Mouse (Mus musculus): ENCODE measurements at regions not wholly inside any gene's neighbourhood (a gene's known extent, or its start where the extent isn't known, plus 50 kb on each side); places are given as distances from the start of the nearest gene placed in this dataset.

GRCm38 (mm10) chr3:39397677-39398076, 510.9 kb downstream of the Fat4 start:
- Histone ChIP-seq H3K27ac (ENCODE audit: insufficient read depth, low read depth) (no peak overlapping the region), H3K4me3 (replicated peaks in 1 of 3; ENCODE audit: low read depth in 2 of 3, low read length in 2 of 3, poor library complexity in 1 of 3) (no peak overlapping the region), H3K9me3 (replicated peaks; ENCODE audit: low read length) (no peaks in the 10 kb centered on the region), H3K4me1 (ENCODE audit: control insufficient read depth in 1 of 2, insufficient read depth in 2 of 2) (no peaks in the 10 kb centered on the region), H3K9ac (ENCODE audit: insufficient read depth, low read depth) (no peak overlapping the region), H3K79me2 (replicated peaks; ENCODE audit: control insufficient read depth, extremely low read depth, insufficient read depth, poor library complexity, severe bottlenecking) (no peaks in the 10 kb centered on the region), H3K27me3 (replicated peaks) (no peaks in the 10 kb centered on the region), H3K4me2 (ENCODE audit: insufficient read depth, low read depth, poor library complexity, severe bottlenecking) (no peak overlapping the region), H3K36me3 (replicated peaks in 1 of 2; ENCODE audit: control insufficient read depth in 1 of 2, insufficient read depth in 1 of 2, low read length in 1 of 2) (no peaks in the 10 kb centered on the region)
- TF ChIP-seq ZNF384 (IDR thresholded peaks at IDR 0.05; ENCODE audit: low read depth, low read length) (no peak), MAFK (IDR thresholded peaks at IDR 0.05; ENCODE audit: insufficient replicate concordance, low read length) (no peak), TBP (conservative IDR thresholded peaks at IDR 0.05; ENCODE audit: low read depth, low read length) (no peak), MAZ (IDR thresholded peaks at IDR 0.05; ENCODE audit: low read depth, low read length) (no peak), USF1 (IDR thresholded peaks at IDR 0.05; ENCODE audit: low read depth, low read length) (no peak), E2F4 (IDR thresholded peaks at IDR 0.05; ENCODE audit: insufficient replicate concordance, low read depth, low read length) (no peak), ELF1 (IDR thresholded peaks at IDR 0.05; ENCODE audit: low read depth, low read length) (no peak)
- in situ Hi-C loops (cut with MboI; ENCODE audit: low pct_ligation_motif_present, low pct_unique_long_range_greater_than_20kb, low sequenced_read_pairs) (no loop called here), dilution Hi-C loops (cut with MboI; ENCODE audit: extremely low pct_ligation_motif_present, extremely low pct_unique_long_range_greater_than_20kb, low sequenced_read_pairs) (no loop called here)
- DNase-seq (ENCODE audit: extremely low read depth): no peak

GRCm38 (mm10) chr3:39424778-39425642, 538.3 kb downstream of the Fat4 start:
- in situ Hi-C loops (cut with MboI; ENCODE audit: low pct_ligation_motif_present, low pct_unique_long_range_greater_than_20kb, low sequenced_read_pairs): no loop called here
- no peak overlapping the region for H3K4me3 ChIP-seq (replicated peaks in 1 of 3; ENCODE audit: low read depth in 2 of 3, low read length in 2 of 3, poor library complexity in 1 of 3)

GRCm38 (mm10) chr3:39425643-39426016, 538.9 kb downstream of the Fat4 start:
- H3K9ac ChIP-seq (ENCODE audit: insufficient read depth, low read depth): no peak overlapping the region
- no peak overlapping the region for H3K4me2 ChIP-seq (ENCODE audit: insufficient read depth, low read depth, poor library complexity, severe bottlenecking)
- H3K9me3 ChIP-seq (replicated peaks; ENCODE audit: low read length): no peaks in the 10 kb centered on the region
- no peak for DNase-seq (ENCODE audit: extremely low read depth)
- no peaks in the 10 kb centered on the region for H3K79me2 ChIP-seq (replicated peaks; ENCODE audit: control insufficient read depth, extremely low read depth, insufficient read depth, poor library complexity, severe bottlenecking)
- dilution Hi-C loops (cut with MboI; ENCODE audit: extremely low pct_ligation_motif_present, extremely low pct_unique_long_range_greater_than_20kb, low sequenced_read_pairs) (no loop called here), in situ Hi-C loops (cut with MboI; ENCODE audit: low pct_ligation_motif_present, low pct_unique_long_range_greater_than_20kb, low sequenced_read_pairs) (no loop called here)
- TF ChIP-seq HCFC1 (IDR thresholded peaks at IDR 0.05; ENCODE audit: low read depth, low read length): no peak
- TF ChIP-seq RCOR1 (conservative IDR thresholded peaks at IDR 0.05; ENCODE audit: low read depth, low read length): no peak
- no peak for TF ChIP-seq JUN (IDR thresholded peaks at IDR 0.05; ENCODE audit: insufficient read depth, low read depth, low read length)
- TF ChIP-seq MAX (IDR thresholded peaks at IDR 0.05; ENCODE audit: low read length): no peak
- TF ChIP-seq BHLHE40 (IDR thresholded peaks at IDR 0.05; ENCODE audit: low read depth, low read length): no peak
- TF ChIP-seq JUND (conservative IDR thresholded peaks at IDR 0.05; ENCODE audit: low read depth, low read length): no peak
- no peak for TF ChIP-seq MYC (IDR thresholded peaks at IDR 0.05; ENCODE audit: low read depth, low read length)
- TF ChIP-seq ZC3H11A (IDR thresholded peaks at IDR 0.05; ENCODE audit: low read depth, low read length): no peak
- no peak for TF ChIP-seq CTCF (conservative IDR thresholded peaks at IDR 0.05 in 1 of 2, IDR thresholded peaks at IDR 0.05 in 1 of 2; ENCODE audit: low read depth in 2 of 2, low read length in 2 of 2)
- no peak for TF ChIP-seq KAT2A (IDR thresholded peaks at IDR 0.05; ENCODE audit: insufficient replicate concordance, low read length)
- TF ChIP-seq MXI1 (IDR thresholded peaks at IDR 0.05; ENCODE audit: low read depth, low read length): no peak
- TF ChIP-seq TCF12 (IDR thresholded peaks at IDR 0.05; ENCODE audit: low read depth, low read length): no peak
- TF ChIP-seq TBP (conservative IDR thresholded peaks at IDR 0.05; ENCODE audit: low read depth, low read length): no peak
- no peak for TF ChIP-seq RAD21 (IDR thresholded peaks at IDR 0.05; ENCODE audit: low read depth, low read length)
- TF ChIP-seq MAFK (IDR thresholded peaks at IDR 0.05; ENCODE audit: insufficient replicate concordance, low read length): no peak
- no peak for TF ChIP-seq ZNF384 (IDR thresholded peaks at IDR 0.05; ENCODE audit: low read depth, low read length)
- TF ChIP-seq POLR2A (IDR thresholded peaks at IDR 0.05; ENCODE audit: low read depth, low read length): no peak
- TF ChIP-seq IRF4 (IDR thresholded peaks at IDR 0.05; ENCODE audit: low read depth, low read length): no peak
- TF ChIP-seq MAZ (IDR thresholded peaks at IDR 0.05; ENCODE audit: low read depth, low read length): no peak
- no peaks in the 10 kb centered on the region for H3K36me3 ChIP-seq (replicated peaks in 1 of 2; ENCODE audit: control insufficient read depth in 1 of 2, insufficient read depth in 1 of 2, low read length in 1 of 2)
- H3K27ac ChIP-seq (ENCODE audit: insufficient read depth, low read depth): no peak overlapping the region
- no peaks in the 10 kb centered on the region for H3K27me3 ChIP-seq (replicated peaks)
- no peak overlapping the region for H3K4me3 ChIP-seq (replicated peaks in 1 of 3; ENCODE audit: low read depth in 2 of 3, low read length in 2 of 3, poor library complexity in 1 of 3)
- peaks cover 3 to 24% of the 10 kb centered on the region in 2 experiments; a peak in 3 of 4 replicates for H3K4me1 ChIP-seq (ENCODE audit: control insufficient read depth in 1 of 2, insufficient read depth in 2 of 2)

More at GRCm38 (mm10) chr3:39424778-39425642, 538.3 kb downstream of the Fat4 start:
- H3K9ac ChIP-seq (ENCODE audit: insufficient read depth, low read depth): no peak overlapping the region
- H3K36me3 ChIP-seq (replicated peaks in 1 of 2; ENCODE audit: control insufficient read depth in 1 of 2, insufficient read depth in 1 of 2, low read length in 1 of 2): no peaks in the 10 kb centered on the region
- no peaks in the 10 kb centered on the region for H3K79me2 ChIP-seq (replicated peaks; ENCODE audit: control insufficient read depth, extremely low read depth, insufficient read depth, poor library complexity, severe bottlenecking)
- no peak overlapping the region for H3K4me2 ChIP-seq (ENCODE audit: insufficient read depth, low read depth, poor library complexity, severe bottlenecking)
- no peaks in the 10 kb centered on the region for H3K9me3 ChIP-seq (replicated peaks; ENCODE audit: low read length)
- H3K27ac ChIP-seq (ENCODE audit: insufficient read depth, low read depth): no peak overlapping the region
- TF ChIP-seq E2F4 (IDR thresholded peaks at IDR 0.05; ENCODE audit: insufficient replicate concordance, low read depth, low read length) (no peak), CHD1 (IDR thresholded peaks at IDR 0.05; ENCODE audit: low read depth, low read length) (no peak), MEF2A (IDR thresholded peaks at IDR 0.05; ENCODE audit: borderline replicate concordance, low read depth, low read length) (no peak), ZC3H11A (IDR thresholded peaks at IDR 0.05; ENCODE audit: low read depth, low read length) (no peak), USF1 (IDR thresholded peaks at IDR 0.05; ENCODE audit: low read depth, low read length) (no peak), MAX (IDR thresholded peaks at IDR 0.05; ENCODE audit: low read length) (no peak), USF2 (conservative IDR thresholded peaks at IDR 0.05; ENCODE audit: low read depth, low read length) (no peak), ZMIZ1 (IDR thresholded peaks at IDR 0.05; ENCODE audit: low read depth, low read length) (no peak)
- no peak for DNase-seq (ENCODE audit: extremely low read depth)
- no peaks in the 10 kb centered on the region for H3K27me3 ChIP-seq (replicated peaks)
- dilution Hi-C loops (cut with MboI; ENCODE audit: extremely low pct_ligation_motif_present, extremely low pct_unique_long_range_greater_than_20kb, low sequenced_read_pairs): no loop called here
- peaks cover 3 to 24% of the 10 kb centered on the region in 2 experiments; a peak in 3 of 4 replicates for H3K4me1 ChIP-seq (ENCODE audit: control insufficient read depth in 1 of 2, insufficient read depth in 2 of 2)
